Mouse (Mus musculus): ENCODE results near the gene Kctd19. TPM values are rescaled to one million over a fixed set of nuclear protein-coding genes. Genes with fewer than 3 reads are reported as not detected.
A peak's percentile ranks its signal among the peaks of the same experiment; 100 is the strongest.

Kctd19 gene
- not detected in 2 replicates for polyA plus RNA-seq (2014; fragmentation: Nextera tagmentation; extraction: Ambion mirVana)

DNA sequence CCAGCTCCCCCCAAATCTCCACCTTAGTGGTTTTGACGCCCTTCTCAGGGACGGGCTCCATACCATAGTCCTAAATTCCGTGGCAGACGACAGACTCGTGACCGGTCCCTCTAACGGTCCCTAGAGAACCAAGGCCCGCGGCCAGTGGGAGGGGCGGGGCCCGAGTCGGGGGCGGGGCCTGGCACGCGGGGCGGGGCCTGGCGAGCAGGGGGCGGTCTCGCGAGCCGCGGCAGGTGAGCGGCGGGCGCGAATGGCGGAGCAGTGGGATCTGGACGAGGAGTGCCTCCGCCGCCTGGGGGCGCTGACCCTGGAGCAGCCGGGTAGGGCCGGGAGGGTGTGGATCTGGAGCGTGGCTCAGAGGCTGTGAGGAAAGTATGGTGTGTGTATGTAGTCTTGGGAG lies at the start of gene Kctd19, which contains the start of gene Lrrc36:
TSS of gene Kctd19 (minus strand) at position 112 of the 400 bp plus-strand sequence.
TSS of gene Lrrc36 (plus strand) at position 181 of the 400 bp plus-strand sequence.
- Histone ChIP-seq H3K4me3 (ENCODE audit: low read length) (peak within 1 kb of the TSS; percentile 32), H3K9ac (ENCODE audit: low read depth, low read length) (no peak within 1 kb of the TSS), H3K4me1 (ENCODE audit: control insufficient read depth, insufficient read depth, low read length) (no peaks in the 10 kb centered on the region), H3K4me2 (replicated peaks; ENCODE audit: low read depth, low read length) (peak within 1 kb of the TSS; percentile 54), H3K27ac (ENCODE audit: low read depth, low read length) (no peak within 1 kb of the TSS), H3K27me3 (ENCODE audit: control insufficient read depth, insufficient read depth, low read length) (peaks cover 22% of the 10 kb centered on the region; the same call in 1 of the 2 replicates), H3K36me3 (ENCODE audit: control insufficient read depth, insufficient read depth, low read length) (no peaks in the 10 kb centered on the region), H3K9me3 (ENCODE audit: control insufficient read depth, low read length) (0 out of 2 replicates have a peak, but pooled peaks cover 3% of the 10 kb centered on the region)
- 2% methylated on average over 34 of the region's 34 CpGs for WGBS
- ATAC-seq (ENCODE audit: low FRiP score, low TSS enrichment): peak; percentile 71

DNA sequence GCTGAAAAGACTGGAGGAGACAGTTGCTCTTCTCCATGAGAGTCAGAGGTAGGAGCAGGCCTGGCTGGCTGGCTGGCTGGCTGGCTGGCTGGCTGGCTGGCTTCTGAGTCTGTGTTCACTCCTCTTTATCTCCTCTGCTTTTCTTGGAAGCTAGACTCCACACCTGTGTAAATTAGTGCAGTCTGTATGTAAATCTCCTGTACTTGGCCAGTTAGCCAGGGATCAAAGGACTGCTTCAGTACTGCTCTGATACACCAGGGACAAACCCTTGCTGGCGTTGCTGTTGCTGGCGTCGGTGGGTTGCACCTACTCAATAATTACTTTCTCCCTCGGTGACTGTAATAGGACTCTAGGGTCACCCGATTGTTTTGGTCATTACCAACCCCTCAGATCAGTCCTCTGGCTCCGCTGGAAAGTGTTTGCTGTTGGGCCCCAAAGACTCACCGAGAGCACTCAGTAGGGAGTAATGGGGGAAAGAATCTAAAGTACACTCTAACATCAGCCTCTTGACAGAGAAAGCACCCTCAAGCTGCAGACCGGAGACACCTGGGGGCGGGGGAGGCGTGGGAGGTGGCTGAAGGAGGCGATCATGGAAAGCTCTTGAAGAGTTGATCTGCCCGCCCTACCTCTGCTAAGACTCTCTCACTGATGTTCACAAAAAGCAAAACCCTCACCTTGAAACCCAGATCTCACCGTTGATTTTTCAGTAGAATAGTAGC lies 47.9 kb upstream of the Kctd19 start:
- whole genome bisulfite sequencing: 20% methylated on average over 13 of the region's 13 CpGs
- Histone ChIP-seq H3K27ac (ENCODE audit: low read depth, low read length) (no peak overlapping the region), H3K27me3 (ENCODE audit: control insufficient read depth, insufficient read depth, low read length) (no peaks in the 10 kb centered on the region), H3K4me3 (ENCODE audit: low read length) (no peak overlapping the region), H3K9me3 (ENCODE audit: control insufficient read depth, low read length) (no peaks in the 10 kb centered on the region), H3K36me3 (ENCODE audit: control insufficient read depth, insufficient read depth, low read length) (no peaks in the 10 kb centered on the region), H3K9ac (ENCODE audit: low read depth, low read length) (no peak overlapping the region), H3K4me2 (replicated peaks; ENCODE audit: low read depth, low read length) (no peak overlapping the region), H3K4me1 (ENCODE audit: control insufficient read depth, insufficient read depth, low read length) (no peaks in the 10 kb centered on the region)
- 0 out of 2 replicates have a peak, but pooled peaks have one; percentile 33 for ATAC-seq (ENCODE audit: low FRiP score, low TSS enrichment)

DNA sequence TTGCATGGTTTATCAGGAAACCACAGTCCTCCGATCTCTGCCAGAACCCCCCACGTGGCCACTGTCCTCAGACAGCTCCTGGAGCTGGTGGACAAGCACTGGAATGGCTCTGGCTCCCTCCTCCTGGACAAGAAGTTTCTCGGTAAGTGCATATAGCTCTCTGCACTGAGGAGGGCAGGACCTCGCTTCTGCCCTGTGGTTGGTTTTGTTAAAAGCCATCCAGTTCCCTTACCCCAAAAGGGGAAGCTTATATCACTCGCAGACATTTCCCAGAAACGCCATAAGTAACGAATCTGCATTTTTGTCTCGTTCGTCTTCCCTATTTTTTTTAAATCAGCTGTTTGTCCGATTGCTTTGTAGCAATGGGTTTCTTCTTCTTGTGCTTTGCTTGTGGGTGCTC lies 41.9 kb upstream of the Kctd19 start:
- no peak overlapping the region for H3K27ac ChIP-seq (ENCODE audit: low read depth, low read length)
- no peaks in the 10 kb centered on the region for H3K36me3 ChIP-seq (ENCODE audit: control insufficient read depth, insufficient read depth, low read length)
- H3K4me2 ChIP-seq (replicated peaks; ENCODE audit: low read depth, low read length): no peak overlapping the region
- H3K9ac ChIP-seq (ENCODE audit: low read depth, low read length): no peak overlapping the region
- H3K4me1 ChIP-seq (ENCODE audit: control insufficient read depth, insufficient read depth, low read length): no peaks in the 10 kb centered on the region
- H3K27me3 ChIP-seq (ENCODE audit: control insufficient read depth, insufficient read depth, low read length): no peaks in the 10 kb centered on the region
- H3K4me3 ChIP-seq (ENCODE audit: low read length): no peak overlapping the region
- WGBS: 61% methylated on average over 10 of the region's 10 CpGs
- no peak for ATAC-seq (ENCODE audit: low FRiP score, low TSS enrichment)
- H3K9me3 ChIP-seq (ENCODE audit: control insufficient read depth, low read length): no peaks in the 10 kb centered on the region

DNA sequence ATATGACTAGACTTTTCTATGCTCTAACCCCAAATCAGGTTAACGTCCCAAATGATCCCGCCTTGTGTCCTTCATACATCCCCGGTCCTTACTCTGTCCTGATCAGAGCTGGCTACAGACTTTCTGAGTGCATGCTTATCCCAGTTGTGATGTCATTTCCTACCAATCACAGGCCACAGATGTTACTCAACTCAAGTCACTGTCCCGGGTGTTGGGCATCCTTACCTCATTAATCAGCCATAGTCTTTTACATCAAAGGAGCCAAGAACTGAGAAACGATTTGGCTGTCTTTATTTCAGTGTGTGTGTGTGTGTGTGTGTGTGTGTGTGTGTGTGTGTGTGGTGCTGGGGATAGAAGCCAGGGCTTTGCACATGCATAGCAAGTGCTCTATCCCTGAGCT lies 40.8 kb upstream of the Kctd19 start:
- H3K4me3 ChIP-seq (ENCODE audit: low read length): no peak overlapping the region
- H3K9ac ChIP-seq (ENCODE audit: low read depth, low read length): no peak overlapping the region
- WGBS: 57% methylated on average over 5 of the region's 5 CpGs
- no peak overlapping the region for H3K4me2 ChIP-seq (replicated peaks; ENCODE audit: low read depth, low read length)
- no peaks in the 10 kb centered on the region for H3K27me3 ChIP-seq (ENCODE audit: control insufficient read depth, insufficient read depth, low read length)
- no peak for ATAC-seq (ENCODE audit: low FRiP score, low TSS enrichment)
- H3K36me3 ChIP-seq (ENCODE audit: control insufficient read depth, insufficient read depth, low read length): no peaks in the 10 kb centered on the region
- H3K27ac ChIP-seq (ENCODE audit: low read depth, low read length): no peak overlapping the region
- H3K4me1 ChIP-seq (ENCODE audit: control insufficient read depth, insufficient read depth, low read length): no peaks in the 10 kb centered on the region
- H3K9me3 ChIP-seq (ENCODE audit: control insufficient read depth, low read length): no peaks in the 10 kb centered on the region

DNA sequence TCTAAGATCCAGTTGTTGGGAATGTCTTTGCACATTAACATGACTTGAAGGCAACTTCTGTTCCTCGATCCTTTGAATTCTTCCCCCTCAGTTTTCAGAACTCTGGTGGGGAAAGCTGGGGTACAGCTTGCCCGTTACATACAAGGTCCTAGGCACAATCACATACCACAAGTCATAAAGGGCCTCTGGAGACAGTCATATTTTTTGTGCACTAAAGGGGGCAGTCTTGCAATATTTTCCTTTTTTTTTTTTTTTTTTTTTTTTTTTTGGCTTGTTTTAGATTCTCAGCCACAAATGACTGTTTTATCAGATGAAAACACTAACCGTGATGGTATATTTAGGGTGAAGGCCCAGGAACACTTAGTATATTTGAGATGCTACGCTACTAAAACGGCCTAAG lies 40.0 kb upstream of the Kctd19 start:
- Histone ChIP-seq H3K36me3 (ENCODE audit: control insufficient read depth, insufficient read depth, low read length) (no peaks in the 10 kb centered on the region), H3K4me2 (replicated peaks; ENCODE audit: low read depth, low read length) (no peak overlapping the region), H3K4me3 (ENCODE audit: low read length) (no peak overlapping the region), H3K9ac (ENCODE audit: low read depth, low read length) (no peak overlapping the region), H3K27me3 (ENCODE audit: control insufficient read depth, insufficient read depth, low read length) (no peaks in the 10 kb centered on the region), H3K9me3 (ENCODE audit: control insufficient read depth, low read length) (no peaks in the 10 kb centered on the region), H3K4me1 (ENCODE audit: control insufficient read depth, insufficient read depth, low read length) (no peaks in the 10 kb centered on the region), H3K27ac (ENCODE audit: low read depth, low read length) (0 out of 2 replicates have a peak overlapping the region, but pooled peaks have one; percentile 17)
- no peak for ATAC-seq (ENCODE audit: low FRiP score, low TSS enrichment)
- 58% methylated on average over 5 of the region's 5 CpGs for WGBS

DNA sequence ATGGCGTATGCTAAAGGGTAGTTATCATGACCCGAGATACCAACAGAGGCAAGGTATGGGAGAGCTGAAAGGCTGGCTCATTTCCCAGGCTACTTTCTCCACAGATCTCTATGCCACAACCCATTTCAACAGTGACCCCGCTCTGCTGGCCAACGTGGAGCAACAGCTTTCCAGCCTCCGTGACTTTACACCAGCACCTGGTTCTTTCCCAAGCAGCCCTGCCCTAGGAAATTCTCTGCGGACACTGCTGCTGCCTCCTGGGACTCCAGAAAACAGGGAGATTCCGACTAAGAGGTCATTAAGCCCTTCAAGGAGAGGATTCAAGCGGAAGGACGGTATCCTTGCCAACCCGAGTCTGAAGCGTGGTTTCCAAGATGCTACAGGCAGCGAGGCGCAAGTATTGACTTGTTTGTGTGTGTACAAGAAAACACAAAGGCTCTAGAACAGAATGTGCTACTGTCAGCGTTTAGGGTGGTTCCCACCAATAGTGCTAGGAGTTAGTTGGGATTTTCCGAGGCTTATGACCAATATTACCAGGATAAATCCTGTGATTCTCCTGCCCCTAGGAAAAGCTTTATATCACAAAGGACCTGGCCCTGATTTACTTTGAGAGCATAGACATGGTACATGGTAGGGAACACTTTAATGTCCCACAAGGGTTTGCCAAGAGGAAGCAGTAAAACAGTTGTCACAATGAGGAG lies 38.8 kb upstream of the Kctd19 start:
- Histone ChIP-seq H3K9ac (ENCODE audit: low read depth, low read length) (no peak overlapping the region), H3K27me3 (ENCODE audit: control insufficient read depth, insufficient read depth, low read length) (no peaks in the 10 kb centered on the region), H3K4me3 (ENCODE audit: low read length) (no peak overlapping the region), H3K4me1 (ENCODE audit: control insufficient read depth, insufficient read depth, low read length) (no peaks in the 10 kb centered on the region), H3K36me3 (ENCODE audit: control insufficient read depth, insufficient read depth, low read length) (no peaks in the 10 kb centered on the region), H3K9me3 (ENCODE audit: control insufficient read depth, low read length) (no peaks in the 10 kb centered on the region), H3K27ac (ENCODE audit: low read depth, low read length) (no peak overlapping the region), H3K4me2 (replicated peaks; ENCODE audit: low read depth, low read length) (no peak overlapping the region)
- no peak for ATAC-seq (ENCODE audit: low FRiP score, low TSS enrichment)
- 66% methylated on average over 15 of the region's 15 CpGs for WGBS

DNA sequence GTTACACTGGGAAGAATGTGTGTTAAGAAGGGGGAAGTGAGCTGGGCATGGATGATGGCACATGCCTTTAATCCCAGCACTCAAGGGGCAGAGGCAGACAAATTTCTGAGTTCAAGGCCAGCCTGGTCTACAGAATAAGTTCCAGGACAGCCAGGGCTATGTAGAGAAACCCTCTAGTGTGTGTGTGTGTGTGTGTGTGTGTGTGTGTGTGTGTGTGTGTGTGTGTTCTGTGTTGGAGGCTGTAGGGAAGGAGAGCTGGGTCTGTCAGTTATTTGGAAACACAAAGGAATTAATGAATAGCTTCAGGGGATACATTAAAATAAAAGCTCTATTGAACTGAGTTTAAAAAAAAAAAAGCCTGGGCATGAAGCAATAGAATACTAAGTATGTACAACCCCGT lies 37.7 kb upstream of the Kctd19 start:
- H3K27me3 ChIP-seq (ENCODE audit: control insufficient read depth, insufficient read depth, low read length): no peaks in the 10 kb centered on the region
- H3K4me2 ChIP-seq (replicated peaks; ENCODE audit: low read depth, low read length): no peak overlapping the region
- H3K4me1 ChIP-seq (ENCODE audit: control insufficient read depth, insufficient read depth, low read length): no peaks in the 10 kb centered on the region
- H3K27ac ChIP-seq (ENCODE audit: low read depth, low read length): no peak overlapping the region
- no peaks in the 10 kb centered on the region for H3K9me3 ChIP-seq (ENCODE audit: control insufficient read depth, low read length)
- H3K4me3 ChIP-seq (ENCODE audit: low read length): no peak overlapping the region
- no peak for ATAC-seq (ENCODE audit: low FRiP score, low TSS enrichment)
- 87% methylated on average over 1 of the region's 1 CpGs for WGBS
- H3K9ac ChIP-seq (ENCODE audit: low read depth, low read length): no peak overlapping the region
- no peaks in the 10 kb centered on the region for H3K36me3 ChIP-seq (ENCODE audit: control insufficient read depth, insufficient read depth, low read length)

DNA sequence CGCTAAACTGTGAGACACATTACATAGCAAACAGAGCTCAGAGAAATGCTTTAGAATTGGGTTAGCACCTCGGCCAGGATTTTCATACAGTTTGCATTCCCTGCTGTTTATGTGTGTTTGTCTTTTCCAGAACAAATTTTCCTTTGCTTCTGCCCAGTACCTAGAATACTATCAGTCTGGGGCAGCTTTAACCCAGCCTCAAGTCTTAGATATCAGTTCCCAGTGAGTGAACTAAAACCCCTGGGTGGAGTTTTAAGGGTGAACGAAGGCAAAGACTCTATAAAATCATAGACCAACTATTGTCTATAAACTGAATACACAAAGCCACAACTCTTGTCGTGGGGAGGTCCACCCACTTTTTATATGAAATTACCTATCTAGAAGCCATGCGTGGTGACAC lies 35.3 kb upstream of the Kctd19 start:
- H3K4me3 ChIP-seq (ENCODE audit: low read length): no peak overlapping the region
- ATAC-seq (ENCODE audit: low FRiP score, low TSS enrichment): no peak
- no peaks in the 10 kb centered on the region for H3K9me3 ChIP-seq (ENCODE audit: control insufficient read depth, low read length)
- H3K27me3 ChIP-seq (ENCODE audit: control insufficient read depth, insufficient read depth, low read length): no peaks in the 10 kb centered on the region
- no peak overlapping the region for H3K9ac ChIP-seq (ENCODE audit: low read depth, low read length)
- no peak overlapping the region for H3K27ac ChIP-seq (ENCODE audit: low read depth, low read length)
- no peak overlapping the region for H3K4me2 ChIP-seq (replicated peaks; ENCODE audit: low read depth, low read length)
- H3K36me3 ChIP-seq (ENCODE audit: control insufficient read depth, insufficient read depth, low read length): no peaks in the 10 kb centered on the region
- WGBS: 90% methylated on average over 5 of the region's 5 CpGs
- H3K4me1 ChIP-seq (ENCODE audit: control insufficient read depth, insufficient read depth, low read length): no peaks in the 10 kb centered on the region

DNA sequence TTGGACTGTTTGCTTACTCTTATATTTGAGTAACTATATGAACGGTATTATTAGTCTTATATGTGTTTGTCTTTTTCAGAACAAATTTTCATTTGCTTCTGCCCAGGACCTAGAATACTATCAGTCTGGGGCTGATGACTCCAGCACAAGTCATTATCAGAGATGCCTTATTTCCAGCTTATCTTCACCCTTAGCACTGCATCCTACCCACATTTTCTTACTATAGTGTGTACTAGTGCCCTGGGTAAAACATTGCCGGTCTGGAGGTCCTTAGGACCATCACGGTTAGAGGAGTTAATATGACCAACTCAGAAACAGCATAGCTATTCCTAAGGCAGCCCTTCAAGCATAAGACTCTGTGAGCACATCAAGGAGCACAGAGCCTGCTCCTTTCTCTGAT lies 34.9 kb upstream of the Kctd19 start:
- no peak overlapping the region for H3K9ac ChIP-seq (ENCODE audit: low read depth, low read length)
- H3K36me3 ChIP-seq (ENCODE audit: control insufficient read depth, insufficient read depth, low read length): no peaks in the 10 kb centered on the region
- no peak overlapping the region for H3K4me2 ChIP-seq (replicated peaks; ENCODE audit: low read depth, low read length)
- no peak overlapping the region for H3K4me3 ChIP-seq (ENCODE audit: low read length)
- no peaks in the 10 kb centered on the region for H3K4me1 ChIP-seq (ENCODE audit: control insufficient read depth, insufficient read depth, low read length)
- no peaks in the 10 kb centered on the region for H3K27me3 ChIP-seq (ENCODE audit: control insufficient read depth, insufficient read depth, low read length)
- H3K9me3 ChIP-seq (ENCODE audit: control insufficient read depth, low read length): no peaks in the 10 kb centered on the region
- 90% methylated on average over 3 of the region's 3 CpGs for WGBS
- no peak for ATAC-seq (ENCODE audit: low FRiP score, low TSS enrichment)
- no peak overlapping the region for H3K27ac ChIP-seq (ENCODE audit: low read depth, low read length)

Data from kidney, embryonic 14.5 days (tissue).